Mouse (Mus musculus) left cerebral cortex, adult 9 months (tissue): ENCODE results near the gene Tmem205.

Source experiments
- DNase-seq, 2 experiments: peaks; one replicate each; pipeline ENCODE4 v3.0.0; 2022; ENCODE audit warnings: low spot score in 2 of 2

Tmem205 gene

DNA sequence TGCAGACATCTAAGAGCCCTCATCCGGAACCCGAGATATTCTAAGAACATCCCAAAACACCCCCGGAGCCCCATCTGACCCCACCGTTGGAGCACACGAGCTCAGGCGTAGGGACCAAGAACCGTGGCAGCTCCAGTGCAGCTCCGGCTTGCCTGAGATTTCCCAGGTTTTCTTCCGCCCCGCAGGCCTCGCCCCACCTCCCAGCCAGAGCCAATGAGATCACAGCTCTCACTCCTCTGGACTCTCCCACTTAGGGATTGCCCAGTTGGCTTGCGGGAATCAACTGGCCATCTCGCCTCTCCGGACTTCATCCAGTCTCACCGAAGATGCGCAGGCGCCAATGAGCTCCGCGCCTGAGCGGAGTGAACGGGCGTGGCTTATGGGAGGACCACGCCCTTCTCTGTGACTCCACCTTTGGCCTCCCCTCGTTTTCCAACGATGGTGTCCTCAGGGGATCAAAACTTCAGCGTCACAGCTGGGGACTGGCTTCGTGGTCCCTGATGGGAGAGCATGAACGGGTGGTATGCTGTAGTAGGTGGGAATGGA is at the start of gene Tmem205, which contains the start of gene Ccdc159:
Tmem205 (minus strand) TSS at position 349 of the 546 bp plus-strand sequence.
Ccdc159 (plus strand) TSS at position 264 of the 546 bp plus-strand sequence.
- peak; percentile 93 to 96 for DNase-seq

- DNase-seq, result no peak
Observed at GRCm38 (mm10) chr9:21976626-21977175, 49.3 kb upstream of the Tmem205 start.

DNA sequence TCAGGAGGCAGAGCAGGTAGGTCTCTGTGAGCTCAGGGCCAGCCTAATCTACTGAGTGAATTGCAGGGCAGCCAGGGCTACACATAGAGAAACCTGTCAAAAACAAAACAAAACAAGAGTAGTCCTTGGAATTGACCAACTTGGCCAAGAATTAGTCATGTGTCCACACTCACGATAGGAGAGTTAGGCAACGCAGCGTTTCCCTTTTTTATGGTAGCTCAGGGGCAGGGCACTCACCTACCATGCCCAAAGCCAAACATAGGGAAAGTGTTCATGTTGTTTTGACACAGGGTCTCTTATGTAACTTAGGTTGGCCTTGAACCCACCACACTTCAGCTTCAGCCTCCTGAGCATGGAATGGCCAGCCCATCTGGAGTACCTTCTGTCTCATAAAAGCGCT is 41.9 kb upstream of the Tmem205 start:
- DNase-seq, result no peak

GRCm38 (mm10) chr9:21968883-21969282 is 41.5 kb upstream of the Tmem205 start:
- no peak for DNase-seq

DNA sequence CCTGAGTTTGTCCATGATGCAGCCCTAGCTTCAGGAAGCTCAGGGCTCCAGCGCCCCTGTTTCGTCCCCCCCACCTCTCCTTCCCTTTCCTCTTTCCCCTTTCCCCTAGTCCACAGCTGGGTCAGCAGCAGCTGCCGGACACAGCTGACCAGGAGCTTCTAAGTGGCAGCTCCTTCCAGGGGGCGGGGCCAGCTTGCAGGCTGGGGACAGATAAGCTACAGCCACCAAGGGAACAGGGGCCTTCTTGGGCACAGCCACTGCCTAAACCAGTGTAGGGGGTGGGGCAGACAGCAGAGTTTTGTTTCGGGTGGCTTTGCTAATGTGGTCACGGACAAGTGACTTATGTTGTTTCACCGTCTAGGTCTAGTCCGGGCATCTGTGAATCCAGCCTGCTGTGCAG is 36.1 kb upstream of the Tmem205 start, which contains the start of gene Epor:
Epor (minus strand) TSS at position 90 of the 400 bp plus-strand sequence.
- DNase-seq, result no peak

GRCm38 (mm10) chr9:21962416-21963059 is 35.2 kb upstream of the Tmem205 start:
- DNase-seq, result peak in 1 of 2 experiments; percentile 77

DNA sequence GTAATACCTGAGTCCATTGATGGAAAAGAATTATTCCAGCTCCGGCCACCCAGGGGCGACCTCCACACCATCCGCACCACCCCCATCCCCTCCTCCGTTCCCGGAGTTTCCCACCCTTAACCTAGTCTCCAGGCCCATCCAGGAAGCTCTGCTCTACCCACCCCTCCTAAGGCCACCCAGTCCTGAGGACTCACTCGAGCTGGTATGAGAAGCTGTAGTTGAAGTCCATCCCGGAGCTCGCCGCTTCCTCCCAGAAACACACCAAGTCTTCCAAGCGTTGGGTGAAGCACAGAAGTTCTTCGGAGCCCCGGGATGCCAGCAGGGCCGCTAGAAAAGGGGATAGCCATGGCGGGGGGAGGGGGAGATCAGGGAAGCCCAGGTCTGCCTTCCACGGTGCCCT is 34.7 kb upstream of the Tmem205 start:
- DNase-seq, result no peak

DNA sequence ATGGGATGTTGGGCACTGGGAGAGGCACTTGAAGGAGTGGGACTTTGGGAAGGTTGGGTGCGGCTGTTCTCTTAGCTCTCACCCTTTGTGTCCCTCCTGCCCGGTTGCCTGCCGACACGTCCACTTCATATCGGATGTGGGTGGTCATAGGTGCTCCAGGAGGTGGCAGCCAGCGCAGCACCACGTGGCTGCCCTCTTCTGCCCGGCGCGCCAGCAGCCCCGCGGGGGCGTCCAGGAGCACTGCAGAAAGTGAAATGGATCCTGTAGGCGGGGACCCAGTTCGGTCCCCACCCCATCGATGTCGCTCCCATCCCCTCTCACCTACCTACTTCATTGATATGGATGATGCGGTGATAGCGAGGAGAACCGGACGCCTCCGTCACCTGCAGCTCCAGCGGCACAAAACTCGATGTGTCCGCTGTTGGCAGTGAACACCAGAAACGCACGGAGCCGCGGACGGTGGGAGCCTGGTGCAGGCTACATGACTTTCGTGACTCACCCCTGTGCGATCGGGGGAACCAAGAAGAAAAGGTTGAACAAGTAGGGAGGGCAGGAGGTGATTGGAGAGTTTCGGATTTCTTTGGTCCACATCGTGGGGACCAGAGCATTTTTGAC is 34.1 kb upstream of the Tmem205 start:
- DNase-seq, result no peak

DNA sequence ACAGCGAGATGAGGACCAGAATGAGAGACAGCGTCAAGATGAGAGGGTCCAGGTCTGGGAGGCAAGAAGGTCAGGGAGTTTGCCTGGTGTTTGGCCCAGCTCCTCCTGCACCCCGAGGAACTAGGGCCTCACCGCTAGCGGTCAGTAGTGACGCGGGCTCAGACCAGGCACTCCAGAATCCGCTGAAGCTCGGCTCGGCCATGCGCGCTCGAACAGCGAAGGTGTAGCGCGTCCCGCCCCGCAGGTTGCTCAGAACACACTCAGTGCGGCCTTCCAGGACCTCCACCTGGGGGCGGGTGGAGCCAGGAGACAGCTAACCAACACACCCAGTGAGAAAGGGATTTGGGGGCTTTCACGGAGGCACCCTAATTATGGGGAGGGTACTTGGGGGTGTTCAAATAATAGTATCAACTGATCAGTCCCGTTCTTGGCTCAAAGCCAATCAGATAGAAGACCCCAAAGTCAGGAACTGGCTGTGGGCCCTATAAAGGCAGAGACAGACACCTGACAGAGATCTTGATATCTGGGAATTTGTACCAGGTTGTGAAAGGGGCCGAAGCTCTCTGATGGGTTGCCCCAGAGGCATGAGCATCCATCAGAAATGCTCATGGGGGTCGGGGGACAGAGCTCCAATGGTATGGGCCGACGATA is 33.3 kb upstream of the Tmem205 start:
- no peak for DNase-seq

DNA sequence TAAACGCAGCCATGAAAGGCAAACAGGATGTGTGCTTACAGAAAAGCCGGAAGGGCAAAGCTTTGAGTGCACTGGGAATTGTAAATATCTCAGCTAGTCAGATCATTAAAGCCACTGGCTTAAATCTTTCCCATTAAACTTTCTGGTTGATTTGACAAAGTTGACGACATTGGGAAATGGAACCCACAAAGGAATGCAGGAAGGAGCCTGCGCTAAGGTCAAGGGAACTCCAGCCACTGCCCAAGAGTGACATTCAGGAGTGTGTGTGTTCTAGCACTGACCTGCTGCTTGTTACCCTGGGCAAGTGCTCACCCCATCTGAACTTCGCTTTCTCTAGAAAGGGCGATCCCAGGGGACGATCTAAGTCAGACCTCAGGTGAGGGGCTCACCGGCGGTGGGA is 32.8 kb upstream of the Tmem205 start:
- DNase-seq, result no peak

DNA sequence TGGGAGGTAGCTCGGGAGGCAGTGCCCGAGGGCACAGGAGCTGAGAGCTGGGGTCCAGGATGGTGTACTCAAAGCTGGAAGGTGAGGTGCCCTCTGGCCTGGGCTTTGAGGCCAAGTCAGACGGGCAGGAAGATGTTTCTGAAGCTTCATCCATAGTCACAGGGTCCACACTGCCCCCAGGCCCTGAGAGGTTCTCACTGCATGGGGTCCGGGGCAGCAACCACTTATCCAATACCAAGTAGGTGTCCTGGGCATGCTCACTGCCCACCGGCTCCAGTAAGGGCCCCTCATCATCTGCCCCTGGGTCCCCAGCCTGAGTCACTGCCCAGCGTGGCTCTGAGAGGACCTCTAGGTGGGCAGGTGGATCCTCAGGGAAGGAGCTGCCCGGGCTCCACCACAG is 31.9 kb upstream of the Tmem205 start:
- DNase-seq, result no peak

GRCm38 (mm10) chr9:21958372-21958771 is 31.0 kb upstream of the Tmem205 start:
- DNase-seq, result no peak

DNA sequence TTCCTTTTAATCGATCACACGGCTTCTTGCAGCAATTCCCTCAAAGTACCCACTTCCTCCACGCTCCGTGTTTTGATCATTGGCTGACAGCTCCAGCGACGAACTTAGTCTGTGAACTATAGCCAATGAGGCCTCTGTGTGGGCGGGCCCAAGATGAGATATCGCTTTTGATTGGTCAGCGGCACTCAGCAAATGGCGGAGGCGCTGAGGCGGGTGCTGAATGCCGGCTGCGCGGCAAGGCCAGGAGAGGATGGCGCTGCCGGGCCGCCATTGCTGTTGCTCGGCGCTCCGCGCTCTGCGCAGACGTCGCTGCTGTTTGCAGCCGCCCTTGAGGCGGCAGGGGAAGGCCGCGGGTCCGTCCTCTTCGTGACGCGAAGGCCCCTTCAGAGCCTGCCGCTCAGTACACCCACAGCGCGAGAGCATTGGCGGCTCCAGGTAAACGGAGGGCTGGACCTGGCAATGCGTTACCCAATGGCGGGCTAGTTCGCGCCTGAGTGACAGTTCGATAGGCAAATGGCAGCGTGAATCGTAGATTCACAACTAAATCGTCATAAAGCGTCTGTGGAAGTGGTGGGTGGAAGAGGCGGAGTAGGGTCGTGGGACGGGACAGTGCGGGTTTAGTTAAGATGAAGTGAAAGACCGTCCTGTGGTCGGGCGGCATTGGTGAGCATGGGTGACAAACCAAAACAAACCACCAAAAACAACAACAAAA is 28.4 kb upstream of the Tmem205 start, which contains the start of gene Swsap1:
Swsap1 (plus strand) TSS at position 186 of the 712 bp plus-strand sequence.
- peak; percentile 98 to 100 for DNase-seq

GRCm38 (mm10) chr9:21955225-21955569 is 27.8 kb upstream of the Tmem205 start:
- no peak for DNase-seq

GRCm38 (mm10) chr9:21954635-21955034 is 27.3 kb upstream of the Tmem205 start:
- no peak for DNase-seq

GRCm38 (mm10) chr9:21953600-21953999 is 26.2 kb upstream of the Tmem205 start:
- DNase-seq, result peak; percentile 72 to 75

DNA sequence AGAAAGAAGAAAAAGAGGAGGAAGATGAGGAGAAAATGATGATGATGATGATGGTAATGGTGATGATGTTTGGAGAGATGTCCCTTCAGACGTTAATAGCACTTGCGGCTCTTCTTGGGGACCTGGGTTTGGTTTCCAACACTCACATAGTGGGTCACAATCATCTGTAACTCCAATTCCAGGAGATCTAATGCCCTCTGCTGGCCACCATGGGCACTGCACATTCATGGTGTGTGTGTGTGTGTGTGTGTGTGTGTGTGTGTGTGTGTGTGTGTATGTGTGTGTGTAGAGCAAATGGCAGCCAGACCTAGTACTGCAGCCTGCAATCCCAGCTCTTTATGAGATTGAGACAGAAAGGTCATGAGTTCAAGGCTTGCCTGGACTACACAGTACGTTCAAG is 24.6 kb upstream of the Tmem205 start:
- no peak for DNase-seq

DNA sequence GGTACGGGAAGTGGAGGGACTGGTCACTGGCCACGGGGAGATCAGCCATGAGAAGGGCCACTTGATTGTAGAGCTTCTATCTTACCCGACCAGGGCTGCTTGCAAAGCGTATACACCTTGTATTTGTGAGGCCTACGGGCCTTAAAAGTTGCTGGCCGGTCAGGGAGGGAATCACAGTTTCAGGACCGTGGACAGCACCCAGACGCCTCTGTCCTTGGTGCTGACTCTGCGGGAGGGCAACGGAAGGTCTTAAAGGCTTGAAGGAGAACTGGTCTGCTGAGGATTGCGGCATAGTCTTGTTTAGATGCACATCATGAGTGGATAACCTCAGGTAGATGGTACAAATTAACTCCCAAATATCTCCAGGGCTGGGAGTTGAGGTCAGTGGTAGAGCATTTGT is 23.0 kb upstream of the Tmem205 start:
- no peak for DNase-seq

DNA sequence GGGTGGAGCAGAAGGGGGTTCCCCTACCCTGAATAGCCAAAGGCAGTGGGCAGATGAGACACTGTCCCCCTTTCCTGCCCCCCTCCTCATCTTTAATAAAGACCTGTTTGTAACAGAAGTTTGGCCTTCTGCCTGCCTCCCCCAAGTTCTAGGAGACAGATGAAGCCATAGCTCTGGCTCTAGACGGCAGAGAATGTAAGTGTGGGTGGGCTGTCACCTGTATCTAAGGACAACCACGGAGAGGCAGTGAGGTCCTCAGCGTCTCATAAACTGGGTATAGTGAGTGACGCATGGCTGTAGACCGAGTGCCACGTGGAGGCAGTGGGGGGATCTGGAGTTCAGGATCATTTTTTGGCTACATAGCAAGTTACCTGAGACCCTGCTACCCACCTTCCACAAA is 21.4 kb upstream of the Tmem205 start:
- peak in 1 of 2 experiments; percentile 55 for DNase-seq

GRCm38 (mm10) chr9:21948146-21948545 is 20.8 kb upstream of the Tmem205 start:
- DNase-seq, result no peak

DNA sequence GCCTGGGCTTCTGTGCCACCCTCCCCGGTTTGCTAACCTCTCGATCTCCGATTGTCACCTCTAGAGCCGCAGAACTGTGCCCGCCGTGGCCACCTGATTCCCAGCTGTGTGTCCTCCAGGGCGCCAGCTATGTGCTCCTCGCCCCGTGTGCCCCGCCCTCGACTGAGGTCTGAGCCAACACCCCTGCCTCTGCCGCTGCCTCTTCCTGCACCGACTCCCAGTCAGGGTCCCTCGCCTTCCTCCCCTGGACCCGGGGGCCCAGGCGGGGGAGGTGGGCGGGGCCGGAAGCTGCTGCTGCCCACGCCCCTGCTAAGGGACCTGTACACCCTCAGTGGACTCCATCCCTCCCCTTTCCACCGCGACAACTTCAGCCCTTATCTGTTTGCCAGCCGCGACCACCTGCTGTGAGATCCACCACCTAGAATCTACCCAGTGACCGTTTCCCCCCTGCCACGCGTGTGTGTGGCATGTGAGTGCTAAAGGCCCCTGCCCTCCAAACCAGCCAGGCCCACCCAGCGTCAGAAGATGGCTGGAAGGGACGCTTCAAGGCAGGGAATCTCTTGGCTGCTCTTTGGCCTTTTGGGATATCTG is 20.3 kb upstream of the Tmem205 start:
- no peak for DNase-seq
